Mouse (Mus musculus) mouse embryonic stem cell (cell line): Measurements from ENCODE around the gene Pih1d1.
"Not testable (repeated sequence)": the region's sequence is repeated elsewhere in the genome, so short reads cannot be mapped to it uniquely, and the experiment has no call there.

Experiments used
- in situ Hi-C, 2 experiments: fragments of 300-500 bp; cut with MboI; formaldehyde crosslinking; loops; 1 replicate in 1 of 2; 3 replicates in 1 of 2; pipeline ENCODE4 v1.14.3; 2019 to 2020; ENCODE audit warnings: low sequenced_read_pairs in 2 of 2, low pct_unique_long_range_greater_than_20kb in 1 of 2, mixed read lengths in 1 of 2; ENCODE audit not compliant: unreplicated experiment in 1 of 2

Gene Pih1d1

GRCm38 (mm10) chr7:45125144-45125600 lies 28.9 kb upstream of the Pih1d1 start:
- in situ Hi-C loops = no loop called here

DNA sequence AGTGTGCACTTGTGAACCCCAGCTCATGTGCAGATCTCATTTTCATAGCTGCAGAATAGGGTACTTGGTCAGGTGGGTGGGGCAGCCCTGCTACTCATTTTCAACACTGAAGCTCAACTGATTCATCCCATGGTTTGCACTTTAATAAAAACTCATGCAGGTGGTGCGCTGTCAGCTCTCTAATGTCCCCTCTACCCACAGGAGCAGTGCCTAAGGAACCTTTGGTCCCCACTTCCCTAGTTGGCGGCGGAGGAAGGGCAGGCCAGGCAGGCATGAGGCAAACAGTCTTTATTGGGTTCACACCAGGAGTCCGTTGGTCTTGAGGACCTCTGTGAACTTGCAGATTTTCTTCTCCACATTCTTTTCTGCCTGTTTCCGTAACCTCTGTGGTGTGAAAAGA lies 28.5 kb upstream of the Pih1d1 start:
- in situ Hi-C loops = not testable (repeated sequence)

DNA sequence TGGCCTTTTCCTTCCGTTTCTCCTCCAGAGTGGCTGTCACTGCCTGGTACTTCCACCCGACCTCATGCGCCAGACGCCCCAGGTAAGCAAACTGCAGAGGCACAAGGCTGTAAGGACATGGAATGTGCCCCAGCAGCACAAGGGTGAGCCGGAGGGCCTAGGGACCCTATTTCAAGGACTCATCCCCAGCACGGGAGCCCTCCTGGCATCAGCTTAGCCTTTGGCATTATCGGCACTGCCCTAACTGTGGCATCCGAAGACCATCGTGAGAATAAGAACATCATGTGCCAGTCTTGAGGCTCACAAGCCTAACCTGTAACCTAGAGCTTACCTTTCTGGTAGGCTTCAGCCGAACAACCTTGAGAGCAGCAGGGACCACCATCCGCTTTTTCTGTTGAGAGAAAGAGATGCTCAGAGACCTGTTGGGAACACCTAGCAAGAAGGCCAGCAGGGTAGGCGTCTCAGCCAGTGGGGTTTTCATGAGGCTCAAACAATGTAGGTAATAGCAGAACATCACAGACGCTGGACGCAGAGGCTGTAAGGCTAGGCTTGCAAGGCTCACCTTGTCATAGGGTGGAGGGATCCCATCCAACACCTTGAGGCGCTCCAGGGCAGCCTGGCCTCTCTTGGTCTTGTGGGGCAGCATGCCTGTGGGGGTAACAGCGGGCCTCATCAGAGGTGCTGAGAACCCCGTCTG lies 27.8 kb upstream of the Pih1d1 start:
- in situ Hi-C loops = no loop called here

DNA sequence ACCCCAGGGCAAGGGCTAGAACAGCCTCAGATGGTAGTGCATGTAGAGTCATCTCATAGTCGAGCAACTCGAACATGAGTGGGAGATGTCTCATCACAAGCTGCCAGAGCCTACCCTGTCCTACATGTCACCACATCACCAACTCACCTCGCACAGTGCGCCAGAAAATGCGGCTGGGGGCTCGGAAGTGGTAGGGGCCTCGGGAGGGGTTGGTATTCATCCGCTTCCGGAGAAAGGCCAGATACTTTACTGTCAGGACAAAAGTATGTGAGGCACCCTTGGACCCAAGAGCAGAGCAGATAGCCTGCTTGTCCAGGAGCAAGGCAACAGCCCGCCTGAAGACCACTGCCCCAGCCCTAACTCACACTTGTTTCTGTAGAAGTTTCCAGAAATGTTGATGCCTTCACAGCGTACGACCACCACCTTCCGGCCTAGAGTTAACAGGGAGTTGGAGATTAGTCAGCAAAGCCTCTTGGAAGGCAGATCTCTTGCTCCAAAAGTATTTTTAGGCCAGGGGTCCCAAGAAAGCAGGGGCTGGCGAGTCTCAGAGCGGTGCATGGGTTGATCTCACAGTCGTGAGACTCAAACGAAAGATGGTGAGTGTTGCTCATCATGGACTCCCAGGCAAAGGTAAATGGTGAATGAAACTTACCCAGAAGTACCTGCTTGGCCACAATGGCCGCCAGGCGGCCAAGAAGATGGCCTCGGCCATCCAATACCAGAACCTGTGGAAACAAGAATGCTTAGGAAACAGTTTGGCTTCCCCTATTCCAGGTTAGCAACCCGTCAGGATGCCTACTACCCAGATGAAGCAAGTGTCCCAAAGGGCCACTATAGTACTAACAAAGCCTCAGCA lies 27.0 kb upstream of the Pih1d1 start:
- in situ Hi-C loops = no loop called here

- in situ Hi-C loops = no loop called here
Measured at GRCm38 (mm10) chr7:45127700-45128224, 26.3 kb upstream of the Pih1d1 start.

DNA sequence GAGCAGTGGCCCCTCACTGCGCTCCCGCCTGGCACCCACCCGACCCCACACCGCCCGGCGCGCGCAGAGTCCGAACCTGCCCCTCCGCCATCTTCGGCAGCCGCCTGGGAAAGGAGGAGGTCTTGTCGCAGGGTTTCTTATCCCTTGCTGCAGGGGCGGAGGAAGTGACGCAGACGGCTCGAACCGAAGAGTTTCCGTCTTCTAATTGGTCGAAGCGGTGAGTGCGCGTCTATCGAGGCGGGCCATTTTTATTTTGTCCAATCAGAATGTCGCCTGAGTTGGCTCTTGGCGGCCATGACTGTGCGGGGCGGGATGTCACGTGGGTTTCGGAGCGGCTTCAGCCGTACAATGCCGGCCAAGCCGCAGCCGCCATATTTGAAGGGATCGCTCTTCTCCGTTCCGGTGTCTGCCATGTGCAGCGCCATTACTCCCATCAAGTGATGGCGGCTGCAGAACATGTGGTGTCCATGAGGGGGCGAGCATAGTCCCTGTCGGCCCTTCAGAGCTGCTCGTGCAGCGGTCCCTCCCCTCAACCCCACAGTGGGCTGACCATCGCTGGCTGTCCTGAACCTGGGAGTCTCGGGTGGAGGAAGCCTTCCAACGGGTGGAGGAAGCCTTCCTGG lies 25.4 kb upstream of the Pih1d1 start, which contains the start of gene Rpl13a:
Gene Rpl13a (minus strand): TSS at position 138 of the 623 bp plus-strand sequence.
- in situ Hi-C loops = no loop called here

GRCm38 (mm10) chr7:45129318-45129717 lies 24.8 kb upstream of the Pih1d1 start:
- in situ Hi-C loops = no loop called here

GRCm38 (mm10) chr7:45129776-45130512 lies 24.2 kb upstream of the Pih1d1 start:
- in situ Hi-C loops = no loop called here

DNA sequence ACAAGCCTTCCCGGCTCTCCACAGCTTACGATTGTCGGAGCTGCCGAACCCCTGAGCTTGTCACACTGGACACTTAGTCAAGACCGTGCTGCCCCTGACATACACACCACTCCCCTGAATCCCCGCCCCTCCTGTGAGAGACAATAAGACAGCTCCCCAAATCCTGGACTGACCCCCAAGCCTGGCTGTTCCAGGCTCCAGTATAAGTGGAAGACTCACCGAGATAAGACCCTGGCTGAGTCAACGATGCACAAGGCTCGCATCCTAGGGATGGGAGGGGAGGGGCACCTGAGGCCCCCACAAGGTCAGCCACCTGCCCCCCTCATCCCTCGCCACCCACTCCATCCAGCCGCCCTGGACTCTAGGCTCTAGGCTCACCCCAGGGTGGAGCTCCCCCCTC lies 22.3 kb upstream of the Pih1d1 start:
- in situ Hi-C loops = no loop called here

- in situ Hi-C loops = no loop called here
Measured at GRCm38 (mm10) chr7:45133446-45134159, 20.5 kb upstream of the Pih1d1 start.

DNA sequence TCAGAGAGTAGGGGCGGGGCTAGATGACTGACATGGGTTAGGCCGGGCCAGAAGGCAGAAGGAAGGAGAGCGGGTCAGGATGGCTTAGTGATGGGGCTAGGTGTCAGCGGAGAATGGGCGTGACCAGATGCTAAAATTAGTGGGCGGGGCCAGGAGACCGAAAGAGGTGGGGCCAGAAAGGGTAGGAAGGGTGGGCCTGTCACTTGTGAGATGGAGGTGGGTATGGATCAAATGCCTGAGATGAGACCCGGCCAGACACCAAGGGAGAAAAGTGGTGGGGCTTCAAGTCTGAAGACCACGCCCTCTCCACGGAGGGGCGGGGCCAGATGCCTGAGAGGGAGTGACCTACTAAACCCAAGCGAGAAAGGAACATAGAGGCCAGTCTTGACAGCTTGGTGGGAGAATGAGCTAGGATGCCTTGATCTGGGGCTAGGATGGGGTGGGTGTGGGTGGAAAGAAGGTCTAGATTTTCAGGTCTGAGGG lies 19.5 kb upstream of the Pih1d1 start:
- in situ Hi-C loops = no loop called here

- in situ Hi-C loops = no loop called here
Measured at GRCm38 (mm10) chr7:45135370-45135769, 18.7 kb upstream of the Pih1d1 start.

DNA sequence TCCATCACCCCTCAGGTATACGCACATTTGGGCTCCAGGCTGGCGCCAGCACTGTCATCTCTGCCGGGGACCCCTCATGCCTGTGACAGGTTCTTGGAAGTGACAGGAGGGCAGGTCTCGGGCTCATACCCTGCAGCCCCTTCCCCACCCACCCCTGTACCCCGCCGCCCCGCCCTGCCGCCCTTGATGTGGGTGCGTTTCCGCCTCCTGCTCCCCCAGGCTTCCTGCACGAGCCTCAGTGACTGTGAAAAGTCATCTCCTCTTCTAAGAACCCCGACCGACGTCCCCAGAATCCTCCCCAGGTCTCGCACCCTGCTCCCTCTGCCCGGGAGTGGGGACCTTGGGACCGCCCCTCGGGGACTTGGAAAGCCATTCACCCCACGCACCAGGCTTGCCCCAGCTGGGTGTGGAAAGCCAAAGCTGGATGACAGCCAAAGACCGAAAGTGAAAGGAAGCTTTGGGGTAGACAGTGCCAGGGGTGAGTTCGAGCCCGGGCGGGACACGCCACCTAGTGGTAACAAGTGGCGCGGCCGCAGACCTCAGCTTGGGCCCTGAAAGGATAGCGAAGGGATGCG lies 18.0 kb upstream of the Pih1d1 start, which contains the start of the genes Gm45713 and Flt3l:
Gene Gm45713 (minus strand): TSS at position 239 of the 575 bp plus-strand sequence.
Gene Flt3l (minus strand): TSS at position 440 of the 575 bp plus-strand sequence.
- in situ Hi-C loops = no loop called here

GRCm38 (mm10) chr7:45137171-45138006 lies 16.7 kb upstream of the Pih1d1 start:
- in situ Hi-C loops = no loop called here

DNA sequence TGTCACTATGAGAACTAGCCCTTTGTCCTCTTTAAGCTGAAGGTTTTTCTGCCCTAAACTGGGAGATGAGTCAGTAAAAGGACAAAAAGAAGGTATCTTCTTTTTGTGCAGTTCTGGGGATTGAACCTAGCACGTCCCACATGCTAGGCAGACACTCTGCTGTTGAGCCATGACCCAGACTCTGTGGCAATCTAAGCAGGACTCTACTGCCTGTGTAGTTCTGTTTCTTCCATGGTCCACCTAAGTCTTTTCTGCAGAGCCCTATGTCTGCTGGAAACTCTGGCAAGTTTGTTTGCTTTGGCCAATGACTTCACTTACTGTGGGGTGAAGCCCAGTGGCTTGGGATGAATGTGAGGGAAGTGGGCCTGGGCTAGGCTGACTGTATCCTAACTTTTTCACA lies 15.7 kb upstream of the Pih1d1 start:
- in situ Hi-C loops = no loop called here

DNA sequence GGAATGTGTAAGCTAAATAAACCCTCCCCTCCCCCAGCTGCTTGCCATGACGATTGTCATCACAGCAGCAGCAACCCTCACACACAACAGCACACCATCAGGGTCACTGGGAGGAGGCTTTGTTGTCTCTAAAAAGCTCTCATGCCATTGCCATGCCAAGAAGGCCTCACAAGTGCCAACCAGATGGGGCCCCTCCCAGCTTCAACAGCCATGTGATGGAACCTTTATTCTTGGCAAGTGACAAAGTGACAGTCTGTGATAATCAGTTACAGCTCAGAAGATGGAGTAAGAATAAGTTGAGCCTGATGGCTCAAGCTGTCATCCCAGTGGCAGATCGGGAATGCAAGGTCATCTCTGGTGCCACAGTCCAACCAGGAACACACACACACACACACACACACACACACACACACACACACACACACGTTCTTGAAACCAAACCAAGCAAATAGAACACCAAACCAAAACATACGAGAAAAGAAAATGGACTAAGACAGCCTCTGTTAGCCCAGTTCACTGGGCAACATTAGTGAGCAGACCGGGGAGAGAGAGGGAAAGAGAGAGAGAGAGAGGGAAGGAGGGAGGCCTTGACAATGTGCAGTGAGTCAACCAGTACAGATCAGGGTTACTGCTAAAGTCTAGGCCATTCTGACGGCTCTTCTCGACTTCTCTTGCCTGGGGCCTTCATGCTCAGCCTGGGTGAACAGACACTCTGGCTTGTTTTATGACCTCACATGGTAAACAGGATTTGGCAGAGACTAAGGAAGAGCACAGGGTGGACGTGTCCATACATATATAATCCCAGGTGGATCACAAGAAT lies 14.0 kb upstream of the Pih1d1 start:
- in situ Hi-C loops = no loop called here
